Mouse (Mus musculus): ENCODE results near the gene Akap17b. TPM values are rescaled to one million over a fixed set of nuclear protein-coding genes. Genes with fewer than 3 reads are reported as not detected.
A peak's percentile ranks its signal among the peaks of the same experiment; 100 is the strongest.

The Akap17b gene
- total and polyA plus RNA-seq, 3 experiments: 1.7 to 4.3 (median 2.9) TPM

DNA sequence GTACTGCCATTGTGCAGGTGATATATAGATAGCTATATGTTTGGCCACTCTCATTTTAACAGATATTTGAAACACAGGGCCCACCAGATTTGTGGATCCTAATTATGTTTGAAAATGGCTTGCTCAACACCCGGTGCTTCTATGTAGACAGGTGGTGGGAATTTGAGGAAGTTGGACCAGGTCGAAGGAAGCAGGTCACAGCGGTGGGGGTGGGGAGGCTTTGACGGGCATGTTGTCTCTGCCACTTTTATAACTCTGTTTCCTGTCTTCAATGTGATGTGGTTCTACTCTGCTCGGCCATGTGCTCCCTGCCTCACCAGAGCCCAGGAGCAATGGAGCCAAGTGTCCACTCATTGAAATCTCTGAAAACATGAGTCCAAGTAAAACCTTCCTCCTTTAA, 46.2 kb upstream of the Akap17b start:
- Histone ChIP-seq H3K4me2 (ENCODE audit: insufficient read depth, low read depth, poor library complexity, severe bottlenecking) (no peak overlapping the region), H3K4me1 (ENCODE audit: control insufficient read depth in 1 of 2, insufficient read depth in 2 of 2) (peaks cover 8 to 31% of the 10 kb centered on the region in 2 experiments; a peak in 3 of 4 replicates), H3K9ac (ENCODE audit: insufficient read depth, low read depth) (no peak overlapping the region), H3K27ac (ENCODE audit: insufficient read depth, low read depth) (no peak overlapping the region), H3K4me3 (replicated peaks in 1 of 3; ENCODE audit: low read depth in 2 of 3, low read length in 2 of 3, poor library complexity in 1 of 3) (no peak overlapping the region), H3K79me2 (replicated peaks; ENCODE audit: control insufficient read depth, extremely low read depth, insufficient read depth, poor library complexity, severe bottlenecking) (no peaks in the 10 kb centered on the region), H3K36me3 (replicated peaks in 1 of 2; ENCODE audit: control insufficient read depth in 1 of 2, insufficient read depth in 1 of 2, low read length in 1 of 2) (no peaks in the 10 kb centered on the region), H3K9me3 (replicated peaks; ENCODE audit: low read length) (no peaks in the 10 kb centered on the region), H3K27me3 (replicated peaks) (no peaks in the 10 kb centered on the region)
- TF ChIP-seq CHD2 (IDR thresholded peaks at IDR 0.05; ENCODE audit: low read length) (0 out of 2 replicates have a peak, but pooled peaks have one; percentile 46), HCFC1 (IDR thresholded peaks at IDR 0.05; ENCODE audit: low read depth, low read length) (no peak), TCF12 (IDR thresholded peaks at IDR 0.05; ENCODE audit: low read depth, low read length) (no peak), SIN3A (IDR thresholded peaks at IDR 0.05; ENCODE audit: low read length) (no peak), KAT2A (IDR thresholded peaks at IDR 0.05; ENCODE audit: insufficient replicate concordance, low read length) (no peak), JUN (IDR thresholded peaks at IDR 0.05; ENCODE audit: insufficient read depth, low read depth, low read length) (no peak), USF1 (IDR thresholded peaks at IDR 0.05; ENCODE audit: low read depth, low read length) (no peak), NELFE (IDR thresholded peaks at IDR 0.05; ENCODE audit: low read depth, low read length) (no peak)
- in situ Hi-C loops (cut with MboI; ENCODE audit: low pct_ligation_motif_present, low pct_unique_long_range_greater_than_20kb, low sequenced_read_pairs): no loop called here
- peak; percentile 31 for DNase-seq (ENCODE audit: extremely low read depth)
- dilution Hi-C loops (cut with MboI; ENCODE audit: extremely low pct_ligation_motif_present, extremely low pct_unique_long_range_greater_than_20kb, low sequenced_read_pairs): no loop called here

DNA sequence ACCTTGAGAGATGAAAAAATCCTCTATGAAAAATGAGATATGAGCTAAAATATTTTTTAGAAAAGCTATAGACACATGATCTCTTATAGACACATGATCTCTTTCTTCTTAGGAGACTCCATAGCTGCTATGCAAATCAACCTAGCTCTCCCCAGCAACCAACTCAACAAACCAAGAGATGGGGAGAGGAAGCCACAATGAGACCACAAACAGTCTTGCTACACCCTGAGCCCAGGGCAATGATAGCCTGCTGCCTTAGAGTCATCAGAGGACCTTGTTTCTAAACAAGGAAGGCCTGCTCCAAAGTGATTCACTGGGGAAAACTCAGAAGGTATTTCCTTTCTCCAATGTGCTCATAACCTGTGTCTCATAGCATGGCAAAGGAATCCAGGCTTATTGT, 44.5 kb upstream of the Akap17b start:
- TF ChIP-seq HCFC1 (IDR thresholded peaks at IDR 0.05; ENCODE audit: low read depth, low read length) (no peak), ZC3H11A (IDR thresholded peaks at IDR 0.05; ENCODE audit: low read depth, low read length) (no peak), RCOR1 (conservative IDR thresholded peaks at IDR 0.05; ENCODE audit: low read depth, low read length) (no peak), MAZ (IDR thresholded peaks at IDR 0.05; ENCODE audit: low read depth, low read length) (no peak), PAX5 (IDR thresholded peaks at IDR 0.05; ENCODE audit: low read length) (no peak), SMC3 (IDR thresholded peaks at IDR 0.05; ENCODE audit: low read depth, low read length) (no peak), NELFE (IDR thresholded peaks at IDR 0.05; ENCODE audit: low read depth, low read length) (no peak), ZKSCAN1 (IDR thresholded peaks at IDR 0.05; ENCODE audit: borderline replicate concordance, low read depth, low read length) (no peak), IRF4 (IDR thresholded peaks at IDR 0.05; ENCODE audit: low read depth, low read length) (no peak), MYC (IDR thresholded peaks at IDR 0.05; ENCODE audit: low read depth, low read length) (no peak)
- Histone ChIP-seq H3K79me2 (replicated peaks; ENCODE audit: control insufficient read depth, extremely low read depth, insufficient read depth, poor library complexity, severe bottlenecking) (no peaks in the 10 kb centered on the region), H3K4me2 (ENCODE audit: insufficient read depth, low read depth, poor library complexity, severe bottlenecking) (no peak overlapping the region), H3K4me3 (replicated peaks in 1 of 3; ENCODE audit: low read depth in 2 of 3, low read length in 2 of 3, poor library complexity in 1 of 3) (no peak overlapping the region), H3K27me3 (replicated peaks) (no peaks in the 10 kb centered on the region), H3K27ac (ENCODE audit: insufficient read depth, low read depth) (no peak overlapping the region), H3K9me3 (replicated peaks; ENCODE audit: low read length) (no peaks in the 10 kb centered on the region), H3K36me3 (replicated peaks in 1 of 2; ENCODE audit: control insufficient read depth in 1 of 2, insufficient read depth in 1 of 2, low read length in 1 of 2) (no peaks in the 10 kb centered on the region), H3K4me1 (ENCODE audit: control insufficient read depth in 1 of 2, insufficient read depth in 2 of 2) (peaks cover 8 to 31% of the 10 kb centered on the region in 2 experiments; a peak in 3 of 4 replicates), H3K9ac (ENCODE audit: insufficient read depth, low read depth) (no peak overlapping the region)
- in situ Hi-C loops (cut with MboI; ENCODE audit: low pct_ligation_motif_present, low pct_unique_long_range_greater_than_20kb, low sequenced_read_pairs) (no loop called here), dilution Hi-C loops (cut with MboI; ENCODE audit: extremely low pct_ligation_motif_present, extremely low pct_unique_long_range_greater_than_20kb, low sequenced_read_pairs) (no loop called here)
- DNase-seq (ENCODE audit: extremely low read depth): peak; percentile 68
